Mouse (Mus musculus) gastrocnemius, postnatal 14 days (tissue): ENCODE data around the gene Prss46. TPM values are rescaled to one million over a fixed set of nuclear protein-coding genes. Genes with fewer than 3 reads are reported as not detected.

Source experiments
- DNase-seq: peaks from one replicate; pipeline ENCODE4 v3.0.0; 2021; ENCODE audit warnings: mixed read lengths
- intact Hi-C: fragments of 180-260 bp; cut with DNase I; formaldehyde crosslinking; loops from one replicate; pipeline ENCODE4 v1.15.1; 2025; ENCODE audit warnings: low total_unique reads
- total RNA-seq, 2 experiments: library from RNA; stranded (reverse); gene quantifications; 2 replicates each; pipeline ENCODE4 v1.2.3; 2021

Gene Prss46
- total RNA-seq, 2 experiments from 2014 or later, result not detected

DNA sequence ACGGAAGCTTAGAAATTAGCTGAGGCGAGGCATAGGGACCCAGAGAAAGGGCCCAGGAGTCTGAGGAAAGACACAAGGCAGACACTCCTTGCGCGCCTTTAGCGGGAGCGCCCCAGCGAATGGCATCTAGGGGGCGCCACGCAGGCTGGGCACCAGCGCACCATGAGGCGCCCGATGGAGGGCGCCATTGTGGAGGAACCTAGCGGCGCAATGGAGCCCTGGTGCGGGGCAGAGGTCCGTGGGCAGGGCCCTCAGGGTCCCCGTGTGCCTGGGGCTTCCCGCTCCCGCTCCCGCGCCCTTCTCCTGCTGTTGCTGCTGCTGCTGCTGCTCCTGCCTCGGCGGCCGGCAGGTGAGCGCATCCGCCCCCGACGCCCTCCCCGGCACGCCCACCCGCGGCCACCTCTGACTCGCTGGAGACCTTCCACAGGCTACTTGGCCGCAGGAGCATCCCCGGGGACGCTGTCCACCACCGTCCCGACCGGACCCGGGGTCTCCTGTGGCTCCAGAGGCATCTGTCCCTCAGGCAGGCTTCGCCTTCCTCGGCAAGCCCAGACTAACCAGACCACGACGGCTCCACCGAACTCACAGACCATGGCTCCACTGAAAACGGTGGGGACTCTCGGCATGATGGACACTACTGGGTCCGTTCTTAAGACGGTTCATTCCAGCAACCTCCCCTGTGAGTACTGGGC, 13.6 kb downstream of the Prss46 start, which contains the start of gene Prss50:
Gene Prss50 (plus strand): TSS at position 187 of the 692 bp plus-strand sequence.
- DNase-seq, result no peak

DNA sequence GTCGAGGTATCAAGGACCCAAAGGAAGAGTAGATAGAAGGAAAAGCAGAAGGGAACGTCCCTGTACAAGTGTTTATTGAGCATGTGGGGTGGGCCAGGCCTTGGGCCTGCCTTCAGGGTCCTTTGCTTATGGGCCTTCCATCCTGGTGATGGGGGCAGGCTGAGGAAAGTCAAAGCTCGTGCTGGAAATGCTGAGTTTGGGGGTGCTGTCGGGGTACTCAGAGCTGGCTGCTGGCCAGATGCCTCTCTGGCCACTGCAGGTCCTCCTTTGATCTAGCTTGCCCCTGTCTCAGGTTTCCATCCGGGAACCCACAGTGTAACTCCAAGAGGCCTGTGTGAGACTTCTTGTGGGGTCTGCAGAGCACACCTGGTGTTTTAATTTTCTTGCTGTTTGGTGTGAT, 14.2 kb downstream of the Prss46 start:
- intact Hi-C loops, result no loop called here
- DNase-seq, result no peak

More for the DNA sequence above, 13.6 kb downstream of the Prss46 start, which contains the start of gene Prss50:
- intact Hi-C loops, result no loop called here

DNA sequence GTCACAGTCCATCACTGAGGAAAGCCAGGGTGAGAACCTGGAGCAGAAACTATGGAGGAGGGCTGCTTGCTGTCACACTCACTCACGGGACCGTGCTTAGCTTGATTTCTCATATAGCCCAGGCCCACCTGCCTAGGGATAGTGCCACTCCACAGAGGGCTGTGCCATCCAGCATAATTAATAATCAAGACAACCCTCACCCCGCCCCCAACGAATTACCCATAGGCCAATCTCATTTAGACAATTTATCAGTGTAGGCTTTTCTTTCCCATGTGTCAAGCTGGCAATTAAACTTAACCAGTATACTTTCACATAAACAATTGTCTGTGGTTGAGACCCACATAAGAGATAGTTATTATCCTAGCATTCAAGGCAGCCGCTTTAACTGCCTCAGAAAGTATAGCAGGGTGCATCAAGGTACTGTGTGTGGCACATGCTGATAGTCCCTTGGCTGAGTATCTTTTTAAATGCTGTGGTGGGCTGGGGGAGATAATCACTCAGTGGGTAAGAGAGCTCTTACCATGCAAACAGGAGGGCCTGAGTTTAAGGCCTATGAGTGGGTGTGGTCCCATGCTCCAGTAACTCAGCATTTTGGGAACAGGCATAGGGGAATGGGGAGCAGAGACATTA, 14.8 kb downstream of the Prss46 start:
- no peak for DNase-seq
- intact Hi-C loops, result no loop called here

DNA sequence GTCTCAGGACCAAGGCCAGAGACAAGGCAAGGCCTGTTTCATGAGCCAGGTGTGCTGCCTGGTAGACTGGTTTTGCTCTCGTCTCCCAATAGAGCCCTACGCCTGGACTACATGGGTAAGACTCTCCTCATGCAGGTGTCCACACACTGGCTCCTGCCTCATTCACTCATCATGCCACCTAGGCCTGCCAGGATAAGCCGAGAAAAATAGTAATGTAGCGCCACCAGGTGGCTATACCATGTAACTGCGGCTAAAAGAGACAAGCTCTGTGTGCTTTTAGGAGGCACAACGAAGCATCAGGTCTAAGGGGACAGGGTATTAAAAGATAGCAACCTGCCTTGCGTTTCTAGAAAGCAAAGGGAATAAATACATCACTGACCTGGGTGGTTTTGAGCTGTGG, 26.7 kb downstream of the Prss46 start:
- intact Hi-C loops, result loop anchor here (5.0 kb wide), 2 partner anchors 94 to 154 kb away; no protein-coding TSS in a partner anchor
- peak; percentile 28 for DNase-seq

DNA sequence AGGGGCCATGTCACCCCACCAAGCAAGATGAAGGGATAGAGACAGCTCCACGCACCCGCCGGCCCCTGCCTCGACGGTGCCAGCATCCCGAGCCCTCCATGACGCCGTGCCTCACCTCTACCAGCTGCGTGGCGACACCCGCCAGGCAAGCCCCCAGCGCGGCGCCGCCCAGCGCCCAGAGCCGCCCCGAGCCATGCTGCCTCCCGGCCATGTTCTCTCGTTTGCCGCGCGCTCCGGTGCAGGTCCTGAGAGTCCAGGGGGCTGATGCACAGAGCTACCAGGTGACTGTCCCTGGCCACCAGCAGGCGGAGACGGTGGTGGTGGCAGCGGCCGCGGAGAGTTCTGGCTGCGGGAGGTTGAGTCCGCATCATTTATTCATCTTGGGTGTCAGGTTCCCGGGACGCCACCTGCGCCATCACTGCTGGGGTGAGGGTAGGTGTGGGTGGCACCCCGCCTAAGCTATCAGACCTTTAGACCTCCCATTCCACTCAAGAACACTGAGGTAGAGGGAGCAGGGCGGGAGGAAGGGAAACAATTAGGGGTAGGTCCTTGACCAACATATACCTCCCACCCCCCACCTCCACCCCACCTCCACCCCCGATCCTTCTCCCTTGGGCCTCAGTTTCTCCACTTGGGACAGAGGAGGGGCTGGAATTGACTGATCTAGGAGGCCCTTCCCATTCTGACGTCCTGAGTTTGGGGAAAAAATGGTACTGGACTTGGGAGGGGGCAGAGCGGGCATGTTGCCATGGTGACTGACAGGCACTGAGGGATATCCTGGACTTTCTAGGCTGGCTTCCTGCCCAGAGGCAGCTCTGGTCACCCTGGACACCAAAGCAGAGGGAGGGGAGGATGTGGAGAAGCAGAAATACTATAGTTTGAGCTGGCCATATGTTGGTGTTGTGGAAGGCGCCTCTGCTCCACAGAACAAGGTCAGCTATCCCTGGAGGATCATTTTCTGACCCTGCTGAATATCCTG, 29.7 kb downstream of the Prss46 start:
- no peak for DNase-seq
- intact Hi-C loops, result loop anchor here (5.0 kb wide), 2 partner anchors 97 to 157 kb away; no protein-coding TSS in a partner anchor

DNA sequence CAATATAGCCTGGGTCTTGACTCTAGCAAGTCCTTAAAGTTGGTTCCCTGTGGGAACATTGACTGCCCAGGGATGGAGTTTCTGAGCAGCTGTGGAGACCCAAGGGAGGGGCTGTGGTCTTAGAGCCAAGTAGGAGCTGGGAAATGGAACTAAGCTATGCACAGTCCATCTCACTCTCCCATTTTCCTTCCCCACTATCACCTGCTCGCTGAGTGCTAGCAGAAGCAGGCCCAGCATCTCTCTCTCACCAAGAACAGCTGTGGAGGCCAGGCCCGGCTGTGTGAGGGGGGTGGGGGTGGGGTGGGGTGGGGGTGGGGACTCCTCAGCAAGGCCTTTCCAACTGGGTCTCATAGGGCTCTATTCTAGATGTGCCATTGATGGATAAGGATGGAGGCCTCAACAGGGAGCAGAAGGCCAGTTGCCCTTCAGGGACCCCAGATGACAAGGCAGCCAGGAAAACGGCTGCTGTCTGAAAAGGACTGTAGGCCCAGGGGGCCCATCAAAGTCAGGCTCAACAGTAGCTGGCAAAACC, 30.4 kb downstream of the Prss46 start:
- intact Hi-C loops, result loop anchor here (5.0 kb wide), 2 partner anchors 97 to 157 kb away; no protein-coding TSS in a partner anchor
- no peak for DNase-seq

DNA sequence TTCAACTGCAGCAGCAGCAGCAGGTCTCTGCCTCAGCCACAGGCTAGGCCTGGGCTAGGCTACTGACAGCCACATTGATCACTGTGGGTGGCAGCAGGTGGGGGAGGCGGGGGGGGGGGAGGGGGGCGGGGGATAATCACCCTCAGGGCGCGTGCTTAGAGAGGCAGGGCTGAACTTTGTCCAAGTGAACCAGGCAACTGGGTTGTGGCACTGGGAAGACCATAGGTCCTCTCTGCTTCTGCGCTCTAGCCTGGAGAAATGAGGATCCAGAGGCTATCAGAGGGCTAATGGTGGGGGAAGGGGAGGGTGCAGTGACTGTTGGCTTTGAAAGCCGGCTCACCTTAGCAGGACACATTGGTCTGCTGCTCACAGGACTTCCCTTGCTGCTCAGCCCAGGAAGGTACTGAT, 31.0 kb downstream of the Prss46 start:
- intact Hi-C loops, result no loop called here

DNA sequence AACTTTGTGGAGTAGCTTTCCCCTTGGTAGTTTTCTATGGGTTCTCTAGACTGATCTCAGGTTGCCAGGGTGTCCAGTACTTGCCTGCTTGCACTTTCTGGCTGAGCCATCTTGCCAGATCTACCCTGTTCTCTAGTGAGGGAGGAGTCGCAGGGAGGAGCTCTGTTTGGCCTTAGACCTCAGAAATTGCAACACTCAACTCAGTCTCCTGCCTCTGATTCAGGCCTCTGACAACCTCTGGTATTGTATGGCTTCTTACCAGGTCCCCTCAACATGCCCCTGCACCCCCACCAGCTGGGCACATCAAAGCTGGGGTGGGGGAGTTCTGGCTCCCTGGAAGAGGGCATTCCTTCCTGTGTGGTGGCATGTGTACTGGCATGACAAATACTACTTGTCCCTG, 33.0 kb downstream of the Prss46 start:
- intact Hi-C loops, result no loop called here
- DNase-seq, result no peak

More for the DNA sequence above, 31.0 kb downstream of the Prss46 start:
- DNase-seq, result no peak

DNA sequence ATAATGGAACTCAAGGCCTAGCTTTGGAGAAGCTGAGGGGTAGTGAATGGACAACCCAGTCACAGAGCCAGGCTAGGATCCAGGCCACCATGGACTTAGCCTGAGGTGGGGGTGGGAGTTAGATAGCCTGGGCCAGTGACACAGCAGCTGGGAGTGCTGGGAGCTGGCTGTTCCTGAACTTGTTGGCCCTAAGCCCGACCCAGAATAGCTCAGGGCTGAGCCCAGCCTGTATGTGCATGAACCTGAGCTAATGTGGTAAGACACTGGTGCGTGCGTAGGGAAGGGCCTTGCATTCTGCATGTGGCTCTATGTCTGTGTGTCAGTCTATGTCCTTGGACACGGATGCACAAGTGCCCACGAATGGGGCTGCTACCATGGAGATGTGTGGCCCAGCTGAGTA, 33.6 kb downstream of the Prss46 start:
- peak; percentile 88 for DNase-seq
- intact Hi-C loops, result no loop called here

DNA sequence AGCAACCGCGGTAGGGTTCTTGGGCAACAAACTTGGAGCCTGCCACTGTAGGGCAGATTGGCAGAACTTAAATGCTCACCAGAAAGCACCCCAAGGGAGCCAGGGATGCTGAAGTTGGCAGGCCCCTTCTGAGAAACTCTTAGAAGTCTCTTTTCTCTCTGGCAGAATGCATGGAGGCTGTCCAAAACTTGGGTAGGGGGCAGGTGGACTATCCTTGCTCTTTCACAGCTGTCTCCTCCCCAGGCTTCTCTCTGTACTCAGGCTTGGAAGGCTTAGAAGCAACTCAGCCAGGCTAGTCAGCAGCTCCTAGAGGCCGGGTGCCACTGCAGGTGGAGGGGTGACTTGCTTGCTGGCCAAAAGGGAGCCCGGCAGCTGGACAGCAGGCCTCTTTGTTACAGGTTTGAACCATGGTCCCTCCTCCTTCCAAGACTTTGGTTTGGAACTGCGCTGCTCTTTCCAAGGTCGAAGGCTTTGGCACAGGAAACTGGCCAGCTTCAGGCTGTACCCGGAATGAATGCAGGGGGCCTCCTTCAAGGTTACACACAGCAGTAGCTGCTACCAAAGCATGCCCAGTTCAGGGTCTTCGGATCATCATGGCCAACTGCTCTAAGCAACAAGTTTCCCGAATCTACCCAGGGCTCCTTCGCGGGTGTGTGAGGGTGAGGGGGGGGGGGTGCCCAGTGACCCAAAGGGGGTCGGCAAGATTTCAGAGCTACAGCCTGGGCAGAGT, 35.0 kb downstream of the Prss46 start, which contains the start of gene Als2cl:
Gene Als2cl (plus strand): TSS at position 680 of the 730 bp plus-strand sequence.
- no peak for DNase-seq
- intact Hi-C loops, result no loop called here

DNA sequence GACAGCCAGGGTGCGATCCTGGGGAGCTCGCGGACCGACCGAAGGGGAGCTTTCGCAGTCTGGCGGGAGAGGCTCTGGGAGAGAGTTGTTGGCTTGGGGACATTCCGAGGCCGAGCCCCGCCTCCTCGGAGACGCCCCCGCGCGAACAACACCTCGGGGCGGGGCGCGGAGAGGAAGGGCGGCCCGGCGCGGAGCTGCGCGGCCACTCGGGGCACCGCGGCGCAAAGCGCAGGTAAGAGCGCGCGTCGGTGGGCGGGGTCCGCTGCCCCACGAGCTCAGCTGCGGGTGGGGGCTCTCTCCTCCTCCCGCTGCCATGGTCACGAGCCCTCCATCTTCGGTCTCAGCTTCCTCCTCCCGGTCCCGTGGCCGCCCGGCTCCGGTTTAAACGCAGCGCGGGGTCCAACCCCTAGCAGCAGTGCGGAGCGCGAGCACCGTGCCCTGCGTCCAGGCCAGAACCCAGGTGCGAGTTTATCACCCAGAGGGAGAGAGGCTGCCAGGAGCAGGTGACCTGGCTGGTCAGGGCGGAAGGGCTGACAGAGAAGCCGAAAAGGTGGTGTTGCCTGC, 35.8 kb downstream of the Prss46 start, which contains the start of gene Tmie:
Gene Tmie (minus strand): TSS at position 116 of the 564 bp plus-strand sequence.
- DNase-seq, result peak; percentile 67
- intact Hi-C loops, result no loop called here

DNA sequence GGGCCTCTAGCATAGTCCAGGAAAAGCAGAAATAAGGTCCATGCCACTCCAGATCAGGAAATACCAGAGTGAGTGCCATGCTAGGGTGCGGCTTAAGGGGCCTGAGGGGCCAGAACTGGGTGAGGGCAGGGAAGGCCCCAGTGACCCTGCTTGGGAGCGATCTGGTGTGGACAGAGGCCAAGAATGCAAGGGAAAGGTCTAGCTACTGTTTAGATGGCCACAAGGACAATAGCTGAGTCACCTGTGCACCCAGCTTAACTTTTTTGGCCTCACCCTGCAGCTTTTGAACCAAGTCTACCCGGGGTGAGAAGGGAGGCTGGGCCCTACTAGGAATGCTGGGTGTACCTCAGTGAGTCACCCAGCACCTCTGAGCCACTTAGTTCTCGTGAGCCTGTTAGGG, 36.5 kb downstream of the Prss46 start:
- intact Hi-C loops, result no loop called here
- no peak for DNase-seq

DNA sequence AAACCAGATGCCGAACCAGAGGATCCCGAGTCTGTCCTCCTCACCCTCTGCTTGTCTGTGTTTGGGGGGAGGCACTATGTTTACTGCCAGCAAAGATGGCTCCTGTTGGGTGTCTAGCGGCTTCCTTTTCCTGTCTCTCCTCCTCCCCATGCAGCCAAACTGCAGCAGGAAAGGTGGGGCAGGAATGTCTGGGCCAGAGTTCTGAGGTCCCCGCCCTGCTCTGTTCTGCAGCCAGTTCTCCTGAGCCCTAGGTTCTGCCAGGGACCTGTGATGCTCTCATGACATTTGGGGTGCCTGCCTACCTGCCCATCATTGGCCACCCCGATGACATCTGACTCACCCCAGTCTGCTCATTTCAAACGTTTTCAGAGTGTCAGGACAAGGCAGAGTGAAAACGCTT, 37.6 kb downstream of the Prss46 start:
- intact Hi-C loops, result no loop called here
- DNase-seq, result no peak

DNA sequence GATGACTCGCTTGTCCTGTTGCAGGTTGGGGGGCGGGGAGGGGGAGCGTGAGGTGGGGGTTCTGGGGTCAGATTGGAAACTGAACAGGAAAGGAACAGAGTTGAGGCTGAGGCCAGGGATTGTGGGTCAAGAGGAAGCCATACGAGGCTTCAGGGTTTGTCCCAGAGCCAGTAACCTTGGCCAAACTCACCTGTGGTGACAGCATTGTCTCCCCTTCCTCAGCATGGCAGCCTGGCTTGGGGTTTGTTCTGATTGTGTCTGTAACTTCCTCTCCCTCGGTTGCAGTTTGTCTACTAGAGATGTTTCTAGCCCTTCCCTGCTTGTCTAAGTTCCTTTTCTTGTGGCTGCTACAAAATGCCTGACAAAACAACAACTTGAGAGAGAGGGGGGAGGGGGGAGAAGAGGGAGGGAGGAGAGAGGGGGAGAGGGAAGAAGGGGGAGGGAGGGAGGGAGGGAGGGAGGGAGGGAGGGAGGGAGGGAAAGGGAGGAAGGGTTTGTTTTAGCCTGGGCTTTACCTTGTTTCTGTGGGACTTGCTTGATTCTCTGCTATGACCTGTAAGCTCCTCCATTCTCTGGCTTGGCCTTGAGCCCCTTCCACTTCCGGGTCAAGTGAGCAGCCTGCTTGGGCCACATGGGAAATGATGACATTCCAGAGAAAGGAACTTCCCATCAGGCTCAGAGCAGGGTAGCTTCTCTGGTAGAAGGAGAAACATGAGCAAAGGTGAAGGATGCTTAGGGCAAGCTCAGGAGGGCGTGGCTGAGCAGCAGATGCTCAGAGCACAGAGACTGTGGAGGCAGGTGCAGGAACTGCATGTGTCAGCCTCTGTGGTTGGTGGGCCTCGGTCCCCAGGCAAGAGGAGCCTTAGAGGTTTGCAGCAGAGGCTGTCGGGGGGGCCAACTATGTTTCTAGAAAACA, 43.3 kb downstream of the Prss46 start:
- DNase-seq, result no peak
- intact Hi-C loops, result no loop called here

DNA sequence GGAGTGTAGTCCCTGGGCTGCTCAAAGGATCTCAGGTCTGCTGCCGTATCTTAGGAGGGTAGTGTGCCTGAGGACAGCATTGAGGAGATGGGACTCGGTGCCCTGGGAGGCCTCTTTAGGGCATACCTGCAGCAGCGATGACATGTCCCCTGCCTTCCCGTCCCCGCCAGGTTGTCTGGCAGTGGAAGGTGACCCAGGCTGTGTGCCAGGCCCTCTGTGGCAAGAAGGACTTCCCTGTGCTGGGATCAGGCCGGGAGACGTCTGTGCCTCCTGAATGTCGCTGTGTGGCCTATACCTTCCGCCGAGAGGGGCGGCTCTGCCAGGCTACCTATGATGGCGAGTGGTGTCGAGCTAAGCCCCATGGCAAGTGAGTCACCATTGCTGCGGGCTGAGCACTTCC, 44.6 kb downstream of the Prss46 start:
- DNase-seq, result no peak
- intact Hi-C loops, result no loop called here

DNA sequence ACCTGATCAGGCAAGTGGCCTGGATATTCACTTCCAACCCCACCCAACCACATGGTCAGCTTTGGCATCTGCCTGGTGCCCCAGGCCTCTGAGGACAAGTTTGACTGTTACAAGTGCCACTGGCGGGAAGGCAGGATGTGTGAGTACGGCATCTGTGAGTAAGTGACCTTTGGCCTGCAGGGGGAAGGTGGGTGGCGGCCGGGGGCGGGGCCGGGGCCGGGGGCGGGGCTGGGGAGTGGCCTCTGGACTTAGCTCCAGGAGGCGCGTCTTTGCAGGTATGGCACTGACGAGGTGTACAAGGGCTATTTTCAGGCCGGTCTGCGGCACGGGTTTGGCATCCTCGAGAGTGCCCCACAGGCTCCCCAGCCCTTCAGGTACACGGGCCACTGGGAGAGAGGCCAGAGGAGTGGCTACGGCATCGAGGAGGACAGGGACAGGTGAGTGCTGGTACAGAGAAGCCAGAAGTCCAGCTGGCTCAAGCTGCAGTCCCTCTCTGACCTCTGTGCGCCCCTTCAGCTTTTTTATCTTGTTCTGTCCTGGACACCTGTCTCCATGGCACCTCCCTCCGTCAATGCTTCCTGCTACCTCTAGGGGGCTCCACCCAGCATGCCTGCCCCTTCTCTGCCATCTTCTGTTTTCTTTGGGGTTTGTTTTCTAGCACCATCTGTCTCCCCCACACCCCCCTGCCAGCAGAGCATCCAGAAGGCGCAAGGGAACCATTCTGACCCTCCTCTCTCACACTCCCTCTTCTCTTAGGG, 45.9 kb downstream of the Prss46 start:
- intact Hi-C loops, result no loop called here
- DNase-seq, result peak; percentile 4
